Mouse (Mus musculus) brown adipose tissue, adult 24 weeks (tissue): ENCODE data around the gene Gm28308. TPM values are rescaled to one million over a fixed set of nuclear protein-coding genes. Genes with fewer than 3 reads are reported as not detected.
A peak's percentile ranks its signal among the peaks of the same experiment; 100 is the strongest.

Experiments
- H3K27ac ChIP-seq: fragments of 200-500 bp; replicated peaks from 2 replicates; pipeline ENCODE4 v1.5.1; 2012; ENCODE audit warnings: low read depth, mild to moderate bottlenecking, low read length
- H3K4me1 ChIP-seq: fragments of 200-500 bp; 2 replicates; pipeline ENCODE4 v1.6.1; 2012; ENCODE audit warnings: low read length, mixed read lengths; ENCODE audit not compliant: control insufficient read depth, insufficient read depth, insufficient read length
- H3K4me3 ChIP-seq: fragments of 200-500 bp; 2 replicates; pipeline ENCODE4 v1.5.1; 2012; ENCODE audit warnings: low read depth, mild to moderate bottlenecking, low read length, moderate library complexity; ENCODE audit not compliant: insufficient read depth
- polyA plus RNA-seq: library from polyadenylated mRNA; stranded (reverse); fragments of >200 nt; gene quantifications from 2 replicates; pipeline ENCODE4 v1.2.4, GENCODE M21; 2012; ENCODE audit not compliant: missing spikeins, insufficient read depth, insufficient read length

Gene Gm28308
- polyA plus RNA-seq, 1 experiment, result not detected

DNA sequence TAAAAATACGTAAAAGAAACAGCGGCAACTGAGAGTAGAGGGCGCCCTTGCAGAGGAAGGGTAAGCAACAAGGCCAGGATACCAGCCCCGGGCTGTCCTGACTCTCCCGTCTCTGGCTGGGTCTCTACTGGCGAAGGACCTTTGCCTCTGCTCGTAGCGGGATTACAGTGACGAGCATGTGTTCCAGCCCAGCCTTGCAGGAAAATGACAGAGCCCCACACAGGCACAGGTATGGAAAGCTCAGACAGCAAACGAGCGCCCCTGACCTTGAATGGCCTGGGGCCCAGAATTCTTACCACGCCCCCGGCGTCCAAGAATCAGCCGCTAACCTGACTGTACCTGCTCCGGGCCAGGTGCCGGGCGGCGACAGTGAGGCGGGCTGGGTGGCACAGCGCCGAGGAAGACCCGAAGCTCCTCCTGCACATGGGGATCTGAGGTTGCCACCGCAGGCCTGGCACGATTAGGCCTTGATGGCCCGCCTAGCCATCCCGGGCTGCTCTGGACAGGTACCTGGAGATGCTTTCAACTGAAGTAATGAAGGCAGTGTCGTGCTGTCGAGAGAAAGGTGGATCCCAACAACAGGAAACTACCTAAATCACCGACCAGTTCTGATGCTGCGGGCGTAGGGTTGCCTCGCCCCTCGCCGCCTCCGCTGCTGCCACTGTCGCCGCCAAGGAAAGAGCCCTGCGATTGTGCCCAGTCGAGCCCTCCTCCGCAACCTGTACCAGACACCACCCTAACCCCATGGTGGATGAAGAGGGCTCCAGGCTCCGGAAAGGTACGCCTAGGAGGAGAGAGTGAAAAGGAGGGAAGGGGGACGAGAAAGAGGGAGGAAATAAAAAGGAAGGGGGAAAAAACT, 16.6 kb upstream of the Gm28308 start:
- Histone ChIP-seq H3K4me3 (no peak overlapping the region), H3K27ac (no peak overlapping the region), H3K4me1 (no peaks in the 10 kb centered on the region)

DNA sequence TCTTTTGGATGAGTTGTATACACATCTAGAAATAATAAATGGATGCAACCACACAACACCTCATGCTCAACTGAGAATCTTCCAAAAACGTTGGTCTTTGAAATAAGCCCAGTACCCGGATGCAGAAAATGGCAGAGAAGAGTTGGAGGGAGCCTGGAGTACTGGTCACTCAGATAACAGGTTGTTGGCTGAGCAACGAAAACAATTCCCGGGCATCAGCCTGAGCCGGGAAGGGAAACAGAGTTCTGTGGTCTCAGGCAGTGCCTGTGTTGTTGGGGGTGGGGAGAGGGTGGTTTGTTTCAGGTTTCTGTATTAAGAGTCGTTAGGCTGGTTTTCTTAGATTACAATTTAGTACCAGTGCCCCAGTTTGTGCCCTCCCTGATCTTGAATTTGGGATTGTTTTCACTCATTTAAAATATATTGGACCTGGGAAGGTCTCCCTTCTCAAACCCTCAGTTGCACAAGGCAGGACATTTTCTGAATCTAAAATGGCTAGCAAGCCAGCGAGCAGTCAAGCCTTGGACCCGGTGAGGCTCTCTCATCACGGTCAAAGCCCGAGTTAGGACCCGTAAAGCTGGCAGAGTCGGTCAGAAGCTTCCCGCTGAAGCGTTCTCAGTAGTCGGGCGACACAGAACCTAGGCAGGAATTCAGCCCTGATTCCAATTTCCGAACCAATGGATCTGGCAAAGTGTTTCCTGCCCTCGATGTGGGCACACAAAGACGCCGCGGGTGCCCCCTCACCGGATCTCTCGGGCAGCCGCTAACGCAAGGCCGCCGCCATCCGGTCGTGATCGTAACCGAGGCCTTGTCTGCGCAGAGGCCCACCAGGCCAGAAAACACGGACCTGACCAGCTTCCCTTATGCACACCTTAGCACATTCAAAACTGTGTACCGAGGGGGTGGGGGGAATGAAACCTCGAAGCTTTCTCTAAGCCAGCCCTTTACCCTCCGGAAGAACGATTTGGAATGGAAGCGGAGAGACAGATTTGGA, 15.6 kb upstream of the Gm28308 start:
- no peaks in the 10 kb centered on the region for H3K4me1 ChIP-seq
- no peak overlapping the region for H3K4me3 ChIP-seq
- H3K27ac ChIP-seq, result no peak overlapping the region

DNA sequence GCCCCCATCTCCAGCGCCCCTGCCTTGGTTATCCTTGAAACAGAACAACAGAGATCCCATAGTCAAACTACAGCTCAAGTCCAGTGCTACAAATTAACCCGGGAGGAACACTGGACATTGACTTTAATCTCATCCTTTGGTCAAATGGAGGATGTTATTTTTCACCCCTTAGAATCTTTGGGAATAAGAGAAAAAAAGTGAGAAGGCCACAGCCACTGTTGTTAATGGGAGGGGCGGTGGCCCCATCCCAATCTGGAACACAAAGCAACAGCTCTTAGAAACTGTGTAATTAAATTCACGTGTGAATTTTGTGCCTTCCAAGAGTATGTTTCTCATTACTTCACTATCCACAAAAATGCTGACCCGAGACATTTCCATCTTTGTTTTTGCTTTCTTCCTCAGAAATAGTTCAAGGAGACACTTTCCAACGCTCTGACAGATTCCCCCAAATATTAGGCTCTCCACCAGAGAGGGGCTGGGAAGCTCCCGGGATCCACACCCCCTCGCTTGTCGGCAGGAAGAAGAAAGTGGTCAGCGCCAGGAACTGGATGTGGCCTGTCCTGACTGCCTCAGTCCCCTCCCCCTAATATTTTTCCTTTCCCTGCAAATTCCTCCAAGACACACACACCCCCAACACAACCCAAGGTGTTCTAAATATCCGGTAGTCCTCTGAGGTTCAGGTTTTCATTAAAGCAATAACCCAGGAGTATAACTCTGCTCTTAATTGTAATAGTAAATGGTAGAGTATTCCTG, 14.5 kb upstream of the Gm28308 start:
- Histone ChIP-seq H3K4me1 (no peaks in the 10 kb centered on the region), H3K27ac (no peak overlapping the region), H3K4me3 (no peak overlapping the region)

DNA sequence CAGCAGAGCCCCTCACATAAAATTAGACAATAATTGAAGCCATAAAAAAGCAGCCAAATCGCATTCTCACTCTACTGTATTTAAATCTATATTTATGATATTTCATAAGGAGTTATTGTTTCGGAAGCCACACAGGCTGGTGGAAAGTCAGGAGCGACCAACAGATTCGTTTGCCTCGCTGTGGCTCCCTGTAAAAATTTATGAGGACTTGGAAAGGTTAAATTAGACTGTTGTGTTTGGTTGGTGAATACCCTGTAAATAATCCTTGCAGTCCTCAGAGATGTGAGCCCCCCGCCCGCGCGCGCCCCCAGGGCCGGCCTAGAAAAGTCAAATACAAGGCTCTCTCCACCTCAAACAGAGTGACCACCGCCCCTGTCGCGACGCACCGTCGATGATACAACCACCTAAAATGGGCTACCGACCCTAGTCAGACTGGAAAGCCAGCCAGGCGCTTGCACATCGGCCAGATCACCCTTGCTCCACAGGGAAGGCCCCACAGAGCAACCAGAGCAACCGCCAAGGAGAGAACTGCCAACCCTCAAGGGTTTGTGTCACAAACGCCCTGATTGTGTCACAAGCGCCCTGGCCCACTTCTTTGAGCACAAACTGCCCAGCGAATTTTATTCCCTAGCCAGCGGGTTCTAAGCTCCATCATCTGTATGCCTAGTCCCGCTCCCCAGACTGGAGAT, 13.6 kb upstream of the Gm28308 start:
- Histone ChIP-seq H3K4me3 (peak overlapping the region; percentile 49), H3K27ac (no peak overlapping the region)

DNA sequence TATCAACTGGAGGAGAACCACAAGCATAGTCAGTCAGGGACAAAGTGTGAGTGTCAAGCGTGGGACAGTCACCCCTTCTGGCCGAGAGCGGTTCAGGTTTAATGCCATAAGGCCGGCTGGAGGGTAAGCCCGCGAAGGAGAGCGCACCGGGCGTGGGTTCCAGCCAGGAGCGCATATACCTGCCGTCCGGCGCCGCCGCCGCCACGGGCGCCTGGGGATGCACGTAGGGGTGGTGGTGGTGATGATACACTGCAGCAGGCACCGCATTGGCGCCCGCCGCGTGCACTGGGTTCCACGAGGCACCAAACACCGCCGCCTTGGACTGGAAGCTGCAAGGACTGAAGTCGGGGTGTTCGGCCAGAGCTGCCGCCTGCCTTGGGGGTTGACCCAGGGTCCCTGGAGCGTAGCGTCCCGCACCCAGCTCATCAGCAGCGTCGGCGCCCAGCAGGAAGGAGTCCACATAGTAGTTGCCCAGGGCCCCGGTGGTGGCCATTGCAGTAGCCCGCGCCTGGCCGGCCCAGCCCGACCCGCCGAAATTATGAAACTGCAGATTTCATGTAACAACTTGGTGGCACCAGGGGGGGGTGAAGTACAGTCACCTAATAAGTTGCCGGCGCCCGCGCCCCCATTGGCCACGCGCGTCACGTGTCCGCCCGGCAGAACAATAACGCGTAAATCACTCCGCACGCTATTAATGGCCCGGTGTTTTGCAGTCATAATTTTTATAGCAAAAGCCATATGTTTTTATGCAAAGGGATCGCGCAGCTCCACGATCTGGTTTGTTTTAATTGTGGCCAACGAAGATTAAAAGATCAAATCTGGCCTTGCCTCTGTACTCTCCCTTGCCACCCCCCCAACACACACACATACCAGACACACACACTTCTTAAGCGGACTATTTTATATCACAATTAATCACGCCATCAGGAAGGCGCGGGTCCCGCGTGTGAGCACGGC, 12.8 kb upstream of the Gm28308 start:
- no peak overlapping the region for H3K27ac ChIP-seq
- H3K4me1 ChIP-seq, result no peaks in the 10 kb centered on the region
- peak overlapping the region; percentile 49 for H3K4me3 ChIP-seq

More for the DNA sequence above, 13.6 kb upstream of the Gm28308 start:
- H3K4me1 ChIP-seq, result no peaks in the 10 kb centered on the region

DNA sequence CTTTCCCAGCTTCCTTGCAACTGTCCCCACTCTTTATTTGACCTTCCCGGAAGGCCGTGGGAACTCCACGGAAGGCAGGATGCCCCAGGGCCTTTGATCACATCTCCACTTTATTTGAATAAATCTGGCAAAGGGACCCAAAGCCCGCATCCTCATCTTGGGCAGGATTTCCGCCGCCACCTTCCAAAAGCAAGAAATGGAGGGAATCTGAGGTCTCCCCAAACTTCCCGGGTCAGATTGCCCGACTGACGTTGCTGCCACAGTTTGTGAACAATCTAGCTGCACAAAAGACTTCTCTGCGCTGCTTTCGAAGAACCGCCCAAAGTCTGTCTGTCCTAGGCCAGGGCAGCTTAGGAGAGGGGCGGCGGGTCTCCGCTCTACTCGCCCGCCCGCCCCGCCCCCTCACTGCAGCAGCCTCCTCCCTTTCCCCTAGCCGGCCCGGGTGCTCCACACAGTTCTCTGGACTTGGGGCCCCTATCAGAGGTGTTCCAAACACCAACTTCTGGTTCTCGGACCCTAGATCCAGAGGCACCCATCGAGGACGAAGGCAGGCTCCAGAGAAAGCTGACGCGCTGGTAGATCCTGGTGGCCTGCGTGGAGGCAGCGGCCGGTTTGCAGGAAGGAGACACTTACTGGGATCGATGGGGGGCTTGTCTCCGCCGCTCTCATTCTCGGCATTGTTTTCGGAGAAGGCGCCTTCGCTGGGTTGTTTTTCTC, 11.9 kb upstream of the Gm28308 start:
- H3K4me1 ChIP-seq, result no peaks in the 10 kb centered on the region
- peak overlapping the region; percentile 49 for H3K4me3 ChIP-seq
- H3K27ac ChIP-seq, result no peak overlapping the region

DNA sequence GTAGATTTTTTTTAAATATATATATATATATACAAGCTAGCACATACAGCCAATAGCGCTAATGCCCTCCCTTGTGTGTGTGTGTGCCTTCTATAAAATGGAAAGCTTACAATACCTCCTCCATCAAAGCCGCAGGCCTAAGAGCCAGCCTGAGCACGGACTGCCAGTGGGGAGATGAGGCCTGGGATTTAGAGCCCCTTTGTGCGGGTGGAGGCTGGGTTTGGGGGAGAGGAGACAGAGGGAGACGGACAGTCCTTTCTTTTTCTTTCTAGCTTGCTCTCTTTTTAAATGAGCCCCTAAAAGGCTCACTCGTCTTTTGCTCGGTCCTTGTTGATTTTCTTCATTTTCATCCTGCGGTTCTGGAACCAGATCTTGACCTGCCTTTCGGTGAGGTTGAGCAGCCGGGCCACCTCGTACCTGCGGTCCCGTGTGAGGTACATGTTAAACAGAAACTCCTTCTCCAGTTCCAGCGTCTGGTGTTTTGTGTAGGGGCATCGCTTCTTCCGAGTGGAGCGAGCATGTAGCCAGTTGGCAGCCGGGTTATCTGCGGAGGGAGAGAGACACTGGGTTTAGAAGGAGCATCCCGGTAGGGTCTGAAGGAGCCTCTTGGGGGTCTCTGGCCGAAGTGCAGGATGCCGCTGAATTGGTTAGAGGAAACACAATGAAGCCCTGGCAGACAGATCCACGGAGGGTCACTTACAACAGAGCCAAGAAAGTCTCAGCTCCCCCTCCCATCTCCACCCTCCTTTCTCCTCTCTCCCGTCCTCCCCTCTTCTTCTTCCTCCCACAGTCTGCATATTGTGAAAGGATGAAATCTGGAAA, 11.0 kb upstream of the Gm28308 start:
- no peak overlapping the region for H3K27ac ChIP-seq
- H3K4me1 ChIP-seq, result no peaks in the 10 kb centered on the region
- no peak overlapping the region for H3K4me3 ChIP-seq

DNA sequence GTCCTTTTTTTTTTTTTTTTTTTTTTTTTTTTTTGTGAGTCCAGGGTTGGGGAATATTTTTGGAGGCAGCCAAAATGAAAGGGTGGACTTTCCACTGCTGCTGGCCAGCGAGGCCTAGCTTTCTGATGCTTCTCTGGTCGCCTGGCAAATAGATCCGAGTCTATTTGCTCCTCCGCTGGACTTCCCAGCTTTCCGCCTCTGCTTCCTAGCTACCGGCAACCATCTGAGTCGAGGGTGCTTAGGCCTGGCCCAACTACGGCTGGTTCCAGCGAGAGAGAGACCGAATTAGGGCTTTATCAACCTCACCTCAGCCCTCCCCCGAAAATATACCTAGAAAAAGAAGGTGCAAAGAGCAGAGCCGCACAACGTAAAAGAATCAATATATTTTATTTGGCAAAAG, 9.6 kb upstream of the Gm28308 start:
- Histone ChIP-seq H3K4me1 (no peaks in the 10 kb centered on the region), H3K4me3 (no peak overlapping the region), H3K27ac (no peak overlapping the region)

DNA sequence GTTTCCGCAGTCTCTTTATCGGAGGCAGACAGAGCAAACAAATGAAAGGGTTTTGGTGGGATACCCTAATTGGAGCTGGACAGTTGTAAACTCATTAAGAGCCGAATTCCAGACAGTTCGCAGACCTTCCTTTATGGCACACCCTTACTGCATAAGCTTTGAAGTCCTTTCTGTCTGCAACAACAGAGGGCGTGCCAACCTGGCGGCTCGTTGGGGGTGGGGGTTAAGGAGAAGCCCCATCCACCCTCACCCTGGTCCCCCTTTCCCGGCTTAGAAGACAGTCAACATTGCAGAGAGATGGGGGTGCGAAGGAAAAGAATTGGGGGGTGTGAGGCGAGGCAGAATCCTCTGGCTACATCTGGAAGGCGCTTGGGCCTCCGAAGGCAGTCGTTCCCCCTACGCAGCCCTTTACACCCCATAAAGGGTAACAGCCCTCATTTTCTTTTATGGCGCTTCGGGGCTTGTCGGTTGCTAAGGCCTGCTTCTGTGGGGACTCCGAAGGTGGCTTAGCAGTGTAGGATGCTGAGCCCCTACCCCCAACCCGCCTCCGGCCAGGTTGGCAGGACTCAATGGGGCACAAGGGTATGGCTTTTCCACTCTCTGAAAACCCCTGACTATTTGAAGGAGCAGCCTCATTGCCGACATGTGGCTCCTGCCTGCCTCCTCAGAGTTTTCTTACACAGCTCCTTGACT, 9.0 kb upstream of the Gm28308 start:
- no peak overlapping the region for H3K27ac ChIP-seq
- no peaks in the 10 kb centered on the region for H3K4me1 ChIP-seq
- H3K4me3 ChIP-seq, result peak overlapping the region; percentile 36

DNA sequence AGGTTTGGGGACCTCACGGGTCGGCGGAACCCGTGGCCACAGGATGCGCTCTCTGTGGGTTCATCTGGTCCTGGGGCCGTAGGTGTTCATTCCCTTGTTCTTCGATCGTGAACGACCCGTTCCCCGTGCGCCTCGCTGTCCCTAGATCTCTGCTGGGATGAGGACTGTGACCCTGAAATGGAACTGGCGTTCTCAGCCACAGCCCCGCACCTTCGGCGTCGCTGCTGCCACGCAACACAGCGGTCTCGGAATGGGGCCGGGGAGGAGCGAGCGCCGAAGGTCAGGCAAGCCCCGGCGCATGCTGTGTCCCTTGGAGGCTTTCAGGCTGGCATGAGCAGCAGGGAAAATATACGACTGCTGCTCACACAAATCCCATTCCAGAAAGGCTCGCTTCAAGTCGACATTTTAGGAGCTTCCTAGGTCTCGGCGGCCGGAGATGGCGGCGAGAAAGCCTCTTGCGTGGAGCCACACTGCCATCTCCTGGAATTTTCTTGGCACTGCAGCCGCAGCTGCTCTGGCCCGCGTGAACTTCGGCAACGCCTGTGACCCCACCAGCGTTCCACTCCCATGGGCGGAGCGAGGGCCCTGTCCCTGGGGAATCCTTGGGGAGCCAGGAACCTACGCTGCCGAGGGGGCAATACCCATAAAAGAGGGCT, 8.3 kb upstream of the Gm28308 start, which contains the start of gene Hoxa7:
Hoxa7 (minus strand) TSS at position 518 of the 656 bp plus-strand sequence.
- Histone ChIP-seq H3K27ac (no peak within 1 kb of the TSS), H3K4me1 (no peaks in the 10 kb centered on the region; the same call in 1 of the 2 replicates), H3K4me3 (peak within 1 kb of the TSS; percentile 74)

DNA sequence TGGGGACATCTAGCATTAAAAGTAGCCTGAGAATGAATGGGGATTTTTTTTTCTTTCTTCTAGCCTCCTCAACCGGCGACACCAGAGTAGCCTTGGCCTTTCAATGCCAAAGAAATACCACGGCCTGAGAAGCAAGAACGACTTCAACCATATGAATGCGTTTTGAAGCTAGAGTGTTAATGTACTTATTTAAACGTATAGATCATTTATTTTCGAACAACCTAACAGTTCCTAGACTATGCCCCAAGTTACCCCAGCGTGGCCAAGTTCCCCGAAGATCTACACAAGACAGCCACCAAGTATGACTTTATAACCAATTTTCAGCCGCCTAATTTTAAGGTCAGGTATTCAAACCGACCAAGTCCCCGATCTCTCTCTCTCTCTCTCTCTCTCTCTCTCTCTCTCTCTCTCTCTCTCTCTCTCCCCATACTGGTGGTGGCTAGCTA, 7.7 kb upstream of the Gm28308 start:
- Histone ChIP-seq H3K4me1 (peaks cover under 1% of the 10 kb centered on the region; the same call in 1 of the 2 replicates), H3K4me3 (peak overlapping the region; percentile 74), H3K27ac (no peak overlapping the region)
